Mouse (Mus musculus) neural tube, embryonic 15.5 days (tissue): Measurements from ENCODE around the gene Mast4. TPM values are rescaled to one million over a fixed set of nuclear protein-coding genes. Genes with fewer than 3 reads are reported as not detected.
A peak's percentile ranks its signal among the peaks of the same experiment; 100 is the strongest.

Experiments
- ATAC-seq: fragments of 200-750 bp; cut with Nextera tagmentation; 2 replicates; pipeline ENCODE4 v1.8.0; 2017; ENCODE audit warnings: mild to moderate bottlenecking, moderate TSS enrichment, moderate library complexity; ENCODE audit not compliant: low FRiP score
- H3K27ac ChIP-seq: fragments of 300-500 bp; sonication (generic); replicated peaks from 2 replicates; pipeline ENCODE4 v1.5.1; 2015; ENCODE audit warnings: mild to moderate bottlenecking, inconsistent platforms
- H3K27me3 ChIP-seq: fragments of 300-500 bp; sonication (generic); replicated peaks from 2 replicates; pipeline ENCODE4 v1.6.1; 2015; ENCODE audit warnings: inconsistent platforms
- H3K36me3 ChIP-seq: fragments of 300-500 bp; sonication (generic); 2 replicates; pipeline ENCODE4 v1.6.1; 2015; ENCODE audit warnings: inconsistent platforms
- H3K4me1 ChIP-seq: fragments of 300-500 bp; sonication (generic); 2 replicates; pipeline ENCODE4 v1.6.1; 2015; ENCODE audit warnings: inconsistent platforms
- H3K4me2 ChIP-seq: fragments of 300-500 bp; sonication (generic); 2 replicates; pipeline ENCODE4 v1.6.1; 2015; ENCODE audit warnings: inconsistent platforms, mild to moderate bottlenecking, moderate library complexity
- H3K4me3 ChIP-seq: fragments of 300-500 bp; sonication (generic); replicated peaks from 2 replicates; pipeline ENCODE4 v1.5.1; 2015; ENCODE audit warnings: mild to moderate bottlenecking, inconsistent platforms
- H3K9ac ChIP-seq: fragments of 300-500 bp; sonication (generic); replicated peaks from 2 replicates; pipeline ENCODE4 v1.6.1; 2015; ENCODE audit warnings: mild to moderate bottlenecking, inconsistent platforms
- H3K9me3 ChIP-seq: fragments of 300-500 bp; sonication (generic); replicated peaks from 2 replicates; pipeline ENCODE4 v1.6.1; 2016; ENCODE audit warnings: inconsistent platforms
- WGBS: fragments of 180-500 bp; shearing (Covaris S2); methylation state at CpG from one replicate; pipeline ENCODE4 v1.1.7; 2015; ENCODE audit warnings: mixed read lengths; 5-methylcytosine and 5-hydroxymethylcytosine counted together
- polyA plus RNA-seq: library from polyadenylated mRNA; unstranded; fragments of >200 nt; fragmentation: Nextera tagmentation; extraction: Ambion mirVana; gene quantifications from 2 replicates; pipeline ENCODE4 v1.2.1, GENCODE M21; 2015

Mast4 gene
- polyA plus RNA-seq, 1 experiment from 2014 or later = 24.7 TPM

DNA sequence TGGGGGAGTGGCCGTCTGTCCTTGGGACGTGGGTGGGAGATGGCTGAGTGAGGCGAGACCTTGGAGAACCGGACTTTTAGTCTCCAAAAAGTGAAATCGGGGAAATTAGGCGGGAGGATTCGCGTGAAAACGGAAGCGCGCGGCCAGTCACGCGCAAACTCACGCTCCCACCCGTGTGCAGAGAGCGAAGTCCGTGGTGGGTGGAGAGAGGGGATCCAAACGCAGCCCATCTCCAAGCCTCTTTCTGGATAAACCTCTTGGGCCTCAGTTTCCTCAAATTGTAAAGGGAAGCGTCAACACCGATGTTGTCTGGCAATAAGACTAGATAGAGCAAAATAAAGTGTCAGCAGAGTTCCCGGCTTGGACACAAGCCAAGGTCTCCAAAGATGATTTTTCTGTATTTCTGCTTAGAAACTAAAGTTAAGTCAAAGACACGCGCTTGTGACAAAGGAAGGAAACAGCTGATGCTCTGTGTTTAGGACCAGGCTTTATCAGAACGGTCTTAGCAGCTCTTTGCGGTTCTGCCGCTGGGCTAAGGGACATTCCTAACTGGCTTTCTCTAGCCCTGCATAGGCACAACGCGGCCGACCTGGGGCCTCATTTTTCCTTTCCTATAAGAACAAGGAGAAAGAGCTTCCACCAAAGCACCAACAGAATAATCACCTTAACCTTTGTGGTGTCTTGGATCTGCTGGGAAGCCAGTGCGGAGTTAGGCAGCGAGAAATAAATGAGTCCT lies 594 bp upstream of the Mast4 start:
- Histone ChIP-seq H3K36me3 (no peaks in the 10 kb centered on the region), H3K4me2 (peak overlapping the region; percentile 98), H3K4me3 (peak overlapping the region; percentile 69), H3K9ac (peak overlapping the region; percentile 61), H3K27me3 (peaks cover 43% of the 10 kb centered on the region), H3K4me1 (peaks cover 25% of the 10 kb centered on the region), H3K27ac (no peak overlapping the region), H3K9me3 (no peaks in the 10 kb centered on the region)
- WGBS = 1% methylated on average over 32 of the region's 32 CpGs
- peak; percentile 18; the same call in 1 of the 2 replicates for ATAC-seq

DNA sequence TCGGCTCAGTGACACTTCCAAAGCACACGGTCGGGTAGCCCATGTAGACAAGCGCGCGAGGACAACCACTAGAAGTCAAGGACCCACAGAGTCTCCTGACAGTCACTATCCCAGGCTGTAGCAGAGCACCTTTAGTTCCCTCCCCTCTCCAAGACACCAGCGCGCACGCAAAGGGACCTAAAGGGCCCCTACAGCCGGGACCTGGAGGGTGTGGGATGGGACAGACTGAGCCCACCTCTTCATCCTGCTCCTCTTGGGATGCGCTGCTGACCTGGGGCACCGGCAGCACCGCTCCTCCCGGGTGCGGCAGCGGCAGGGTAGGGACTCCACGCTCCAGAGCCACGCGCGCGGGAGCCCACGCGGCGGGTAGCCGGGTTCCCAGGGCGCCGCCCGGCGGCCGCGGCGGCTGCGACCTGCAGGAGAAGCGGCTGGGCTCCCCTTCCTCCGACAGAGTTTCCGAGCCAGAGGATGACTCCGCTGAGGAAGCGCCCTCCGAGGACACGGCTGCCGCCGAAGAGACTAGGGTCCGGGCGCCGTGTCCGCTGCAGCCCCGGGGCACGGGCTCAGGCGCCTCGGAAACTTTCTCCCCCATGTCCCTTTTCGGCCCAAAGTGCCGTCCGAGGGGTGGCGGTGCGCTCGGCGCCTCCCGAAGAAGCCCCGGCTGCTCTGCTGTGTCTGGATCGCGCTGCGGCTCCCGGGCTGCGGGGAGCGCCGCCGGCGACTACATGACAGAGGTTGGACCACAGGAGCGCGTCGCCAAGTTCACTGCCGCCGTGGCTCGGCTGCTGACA lies 501 bp downstream of the Mast4 start:
- peak overlapping the region; percentile 61 for H3K9ac ChIP-seq
- peak overlapping the region; percentile 19; the same call in 1 of the 2 replicates for H3K27ac ChIP-seq
- H3K4me1 ChIP-seq = peaks cover 25% of the 10 kb centered on the region
- no peaks in the 10 kb centered on the region for H3K9me3 ChIP-seq
- H3K27me3 ChIP-seq = peaks cover 43% of the 10 kb centered on the region
- WGBS = under 1% methylated on average over 73 of the region's 74 CpGs
- ATAC-seq = peak; percentile 77
- H3K4me2 ChIP-seq = peak overlapping the region; percentile 98
- no peaks in the 10 kb centered on the region for H3K36me3 ChIP-seq
- peak overlapping the region; percentile 69 for H3K4me3 ChIP-seq

GRCm38 (mm10) chr13:103333153-103333552 lies 1.1 kb downstream of the Mast4 start:
- H3K4me2 ChIP-seq = peak overlapping the region; percentile 98
- no peak for ATAC-seq
- H3K27ac ChIP-seq = no peak overlapping the region
- WGBS = 2% methylated on average over 17 of the region's 17 CpGs
- H3K36me3 ChIP-seq = no peaks in the 10 kb centered on the region
- H3K9ac ChIP-seq = peak overlapping the region; percentile 61
- peaks cover 29% of the 10 kb centered on the region for H3K4me1 ChIP-seq
- H3K27me3 ChIP-seq = peaks cover 43% of the 10 kb centered on the region
- H3K4me3 ChIP-seq = peak overlapping the region; percentile 69
- no peaks in the 10 kb centered on the region for H3K9me3 ChIP-seq

DNA sequence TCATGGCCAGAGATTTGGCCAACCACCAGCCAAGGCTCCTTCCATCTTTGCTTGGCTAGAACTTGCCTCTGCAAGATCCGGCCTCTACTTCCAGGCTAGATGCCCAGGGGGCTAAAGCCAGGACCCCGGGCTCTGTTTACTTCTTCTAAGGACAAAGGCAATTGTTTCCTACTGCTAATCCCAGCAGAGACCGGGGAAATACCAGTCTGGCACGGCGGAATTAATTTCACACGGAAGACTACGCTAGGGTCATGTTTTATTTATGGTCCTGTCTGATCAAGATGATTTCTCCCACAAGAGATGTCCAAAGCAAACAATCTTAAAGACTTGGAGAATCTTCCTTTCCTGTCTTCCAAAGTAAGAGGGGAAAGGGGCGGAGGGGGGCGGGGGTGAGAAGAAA lies 1.6 kb downstream of the Mast4 start:
- Histone ChIP-seq H3K9ac (no peak overlapping the region; the same call in 1 of the 2 replicates), H3K4me3 (peak overlapping the region; percentile 69), H3K36me3 (no peaks in the 10 kb centered on the region), H3K27ac (no peak overlapping the region), H3K9me3 (no peaks in the 10 kb centered on the region), H3K27me3 (peaks cover 43% of the 10 kb centered on the region), H3K4me2 (peak overlapping the region; percentile 98), H3K4me1 (peaks cover 31% of the 10 kb centered on the region)
- 3% methylated on average over 9 of the region's 9 CpGs for whole genome bisulfite sequencing
- no peak for ATAC-seq

DNA sequence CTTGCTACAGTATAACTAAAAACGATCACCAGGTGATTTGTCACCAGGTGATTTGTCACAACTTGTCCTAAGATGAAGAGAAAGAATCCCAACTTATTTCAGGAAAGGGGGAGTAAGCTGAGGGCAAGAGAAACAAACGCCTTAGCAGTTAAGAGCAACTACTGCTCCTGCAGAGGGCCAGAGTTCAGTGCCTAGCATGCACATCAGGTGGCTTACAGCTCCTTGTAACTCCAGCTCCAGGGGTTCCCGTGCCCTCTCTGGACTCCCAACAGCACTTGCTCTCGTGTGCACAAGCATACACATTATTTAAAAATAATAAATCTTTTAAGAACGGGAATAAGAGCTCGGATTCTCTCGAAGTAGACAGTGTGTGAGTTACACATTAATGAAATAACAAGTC lies 3.2 kb downstream of the Mast4 start:
- Histone ChIP-seq H3K4me3 (no peak overlapping the region), H3K27ac (no peak overlapping the region), H3K4me2 (no peak overlapping the region), H3K27me3 (peaks cover 40% of the 10 kb centered on the region), H3K9ac (no peak overlapping the region), H3K9me3 (no peaks in the 10 kb centered on the region), H3K36me3 (no peaks in the 10 kb centered on the region), H3K4me1 (peaks cover 32% of the 10 kb centered on the region)
- no peak for ATAC-seq
- 59% methylated on average over 7 of the region's 7 CpGs for WGBS

DNA sequence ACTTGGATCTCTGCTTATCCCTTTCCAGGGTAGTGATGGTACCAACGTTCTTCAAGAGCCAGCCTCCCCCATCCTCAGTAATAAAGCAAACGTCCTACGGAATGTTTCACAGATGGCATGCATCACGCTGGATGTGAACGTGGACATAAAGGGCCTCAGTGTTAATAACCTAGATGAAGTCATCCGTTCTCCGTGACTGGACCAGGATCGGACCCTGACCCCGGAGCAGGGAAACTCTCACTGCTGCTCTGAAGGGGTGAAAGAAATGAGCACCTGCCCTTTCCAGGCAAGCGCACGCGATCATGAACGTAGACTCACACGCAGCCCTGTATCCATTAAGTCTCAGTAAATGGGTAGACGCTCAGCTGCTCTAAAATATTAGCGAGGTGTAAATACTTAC lies 6.0 kb downstream of the Mast4 start:
- ATAC-seq = no peak
- WGBS = 75% methylated on average over 16 of the region's 16 CpGs
- no peak overlapping the region for H3K27ac ChIP-seq

DNA sequence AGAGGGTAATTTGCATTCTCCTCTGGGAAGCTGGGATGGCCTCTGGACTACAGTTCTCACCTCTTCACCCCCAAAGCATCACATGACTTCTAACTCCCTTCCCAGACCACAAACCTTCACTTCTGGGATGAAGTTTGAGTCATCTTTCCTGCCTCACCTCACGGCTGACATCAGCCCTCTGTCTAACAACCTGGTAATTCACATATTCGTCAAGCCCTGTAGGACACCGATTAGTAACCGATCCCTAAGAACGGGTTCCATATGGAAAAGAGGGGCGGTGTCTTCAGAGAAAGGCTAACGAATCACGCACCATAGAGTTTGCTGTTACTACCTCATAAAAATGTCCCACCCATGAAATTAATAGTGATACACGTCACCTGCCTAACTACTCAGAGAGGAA lies 6.5 kb downstream of the Mast4 start:
- 60% methylated on average over 9 of the region's 9 CpGs for WGBS
- no peak for ATAC-seq
- Histone ChIP-seq H3K36me3 (no peaks in the 10 kb centered on the region), H3K4me3 (no peak overlapping the region), H3K27me3 (peaks cover 17% of the 10 kb centered on the region), H3K9me3 (no peaks in the 10 kb centered on the region), H3K9ac (no peak overlapping the region), H3K27ac (no peak overlapping the region), H3K4me2 (no peak overlapping the region), H3K4me1 (peaks cover 11% of the 10 kb centered on the region)

More for the DNA sequence above, 6.0 kb downstream of the Mast4 start:
- Histone ChIP-seq H3K4me1 (peaks cover 15% of the 10 kb centered on the region), H3K4me2 (no peak overlapping the region), H3K9me3 (no peaks in the 10 kb centered on the region), H3K4me3 (no peak overlapping the region), H3K36me3 (no peaks in the 10 kb centered on the region), H3K9ac (no peak overlapping the region), H3K27me3 (peaks cover 18% of the 10 kb centered on the region)

- H3K9me3 ChIP-seq = no peaks in the 10 kb centered on the region
- H3K4me2 ChIP-seq = no peak overlapping the region
- 0 out of 2 replicates have a peak, but pooled peaks cover 3% of the 10 kb centered on the region for H3K27me3 ChIP-seq
- WGBS = 90% methylated on average over 13 of the region's 13 CpGs
- 0 out of 2 replicates have a peak, but pooled peaks cover 7% of the 10 kb centered on the region for H3K4me1 ChIP-seq
- no peak overlapping the region for H3K4me3 ChIP-seq
- H3K9ac ChIP-seq = no peak overlapping the region
- no peaks in the 10 kb centered on the region for H3K36me3 ChIP-seq
- ATAC-seq = no peak
- H3K27ac ChIP-seq = no peak overlapping the region
Measured at GRCm38 (mm10) chr13:103326186-103326585, 8.1 kb downstream of the Mast4 start.

DNA sequence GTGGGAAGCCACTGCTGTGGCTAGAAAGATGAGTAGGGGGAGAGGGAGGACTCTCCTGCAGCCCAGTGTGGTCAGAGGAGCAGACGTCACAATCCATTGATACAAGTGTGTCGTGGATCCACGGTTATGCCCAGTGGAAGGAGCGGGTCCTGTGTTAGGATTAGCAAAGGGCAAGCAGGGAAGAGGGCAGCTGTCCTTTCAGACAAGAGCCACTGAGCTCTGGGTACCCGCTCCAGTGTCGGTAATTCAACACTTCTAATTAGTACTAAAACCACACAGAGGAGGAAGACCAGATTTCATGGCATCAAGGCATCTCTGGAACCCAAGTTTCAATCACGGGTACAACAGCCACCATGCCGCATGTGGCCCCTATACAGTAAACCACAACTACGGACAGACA lies 14.4 kb downstream of the Mast4 start:
- Histone ChIP-seq H3K4me3 (no peak overlapping the region), H3K27ac (no peak overlapping the region), H3K4me2 (no peak overlapping the region), H3K9ac (no peak overlapping the region), H3K4me1 (peaks cover 9% of the 10 kb centered on the region), H3K9me3 (no peaks in the 10 kb centered on the region), H3K36me3 (no peaks in the 10 kb centered on the region), H3K27me3 (no peaks in the 10 kb centered on the region)
- 89% methylated on average over 9 of the region's 9 CpGs for WGBS
- ATAC-seq = no peak

GRCm38 (mm10) chr13:103319317-103319716 lies 15.0 kb downstream of the Mast4 start:
- WGBS = 38% methylated on average over 3 of the region's 3 CpGs
- Histone ChIP-seq H3K36me3 (no peaks in the 10 kb centered on the region), H3K4me3 (no peak overlapping the region), H3K9me3 (no peaks in the 10 kb centered on the region), H3K4me2 (no peak overlapping the region), H3K27ac (no peak overlapping the region), H3K9ac (no peak overlapping the region), H3K27me3 (no peaks in the 10 kb centered on the region), H3K4me1 (peaks cover 12% of the 10 kb centered on the region)
- no peak; the same call in 1 of the 2 replicates for ATAC-seq

DNA sequence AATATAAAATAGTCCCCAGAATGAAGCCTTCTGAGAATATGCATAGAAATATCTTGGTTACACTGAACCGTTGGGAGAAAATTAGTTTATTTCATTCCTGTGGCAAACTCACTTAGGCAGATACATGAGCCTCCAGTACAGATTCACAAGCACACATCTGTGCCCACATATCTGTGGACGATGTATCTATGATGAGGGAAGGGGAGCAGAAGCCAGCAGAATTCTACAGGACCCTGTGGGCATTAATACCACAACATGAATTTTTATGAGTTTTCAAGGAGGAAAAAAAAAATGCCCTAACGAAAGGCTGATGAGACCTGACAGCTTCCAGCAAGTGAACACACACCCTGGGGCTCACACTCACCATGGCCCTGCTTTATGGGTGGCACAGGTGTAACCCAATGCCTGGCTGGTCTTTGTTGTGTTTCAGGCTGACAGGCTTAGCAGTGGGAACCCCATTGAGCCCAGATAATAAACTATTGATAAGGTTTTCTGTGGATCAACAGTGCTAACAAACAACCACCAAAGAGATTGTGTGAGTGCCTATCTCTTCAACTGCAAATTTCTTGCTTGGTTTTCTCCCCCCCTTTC lies 17.4 kb downstream of the Mast4 start:
- Histone ChIP-seq H3K27ac (no peak overlapping the region), H3K4me3 (no peak overlapping the region), H3K4me2 (no peak overlapping the region), H3K36me3 (no peaks in the 10 kb centered on the region), H3K4me1 (peaks cover 13% of the 10 kb centered on the region), H3K27me3 (no peaks in the 10 kb centered on the region), H3K9ac (no peak overlapping the region), H3K9me3 (no peaks in the 10 kb centered on the region)
- WGBS = 38% methylated on average over 3 of the region's 3 CpGs
- no peak for ATAC-seq
